Mouse (Mus musculus): ENCODE results near the gene Slc37a4. TPM values are rescaled to one million over a fixed set of nuclear protein-coding genes. Genes with fewer than 3 reads are reported as not detected.

Slc37a4 gene
- polyA plus RNA-seq (2015; fragmentation: Nextera tagmentation; extraction: Ambion mirVana), result 34.4 and 35.6 TPM in 2 replicates

DNA sequence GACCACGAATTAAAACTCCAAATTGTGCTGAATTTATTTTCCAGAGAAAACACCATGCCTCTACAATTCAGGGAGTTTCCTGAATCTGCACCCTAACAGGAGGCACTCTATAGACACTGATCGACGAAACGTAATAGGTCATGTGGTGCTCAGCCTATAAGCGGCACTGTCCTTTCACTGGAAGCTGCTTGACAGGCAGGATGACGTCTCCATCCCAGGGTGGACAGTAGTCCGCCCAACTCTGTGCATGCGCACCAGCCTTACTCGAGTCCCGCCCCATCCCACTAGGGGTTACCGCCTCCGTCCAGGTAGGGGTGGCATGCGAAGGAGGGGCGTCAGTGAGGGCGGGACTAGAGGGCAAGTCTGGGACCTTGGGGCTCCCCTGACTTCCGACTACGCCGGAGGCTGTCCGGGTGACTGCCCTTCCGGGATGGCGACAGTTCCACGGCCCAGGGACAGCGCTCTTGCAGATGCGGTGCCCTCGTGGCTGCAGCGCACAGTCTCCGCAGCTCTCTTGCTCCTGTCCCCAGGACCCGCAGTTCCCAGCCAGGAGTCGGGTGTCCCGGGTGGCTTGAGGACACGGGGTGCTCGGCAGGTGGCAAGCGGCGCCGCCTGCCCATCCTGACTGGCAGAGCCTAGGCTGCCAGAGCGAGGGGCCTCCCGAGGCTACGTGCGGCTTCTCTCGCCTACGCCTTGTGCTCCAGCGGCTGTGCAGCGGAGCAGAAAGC is at the start of gene Slc37a4:
Gene Slc37a4, plus strand, starts transcription at position 169 of the 728 bp plus-strand sequence.
- Histone ChIP-seq H3K27me3 (ENCODE audit: control insufficient read depth, insufficient read depth, low read length) (no peaks in the 10 kb centered on the region), H3K27ac (ENCODE audit: low read length) (peak within 1 kb of the TSS; percentile 92), H3K4me2 (ENCODE audit: low read depth, low read length) (peak within 1 kb of the TSS; percentile 85), H3K9ac (ENCODE audit: low read length) (peak within 1 kb of the TSS; percentile 89), H3K4me3 (replicated peaks; ENCODE audit: low read length) (peak within 1 kb of the TSS; percentile 86), H3K36me3 (ENCODE audit: control insufficient read depth, insufficient read depth, low read length) (peaks cover 12% of the 10 kb centered on the region; the same call in 1 of the 2 replicates), H3K9me3 (replicated peaks; ENCODE audit: control insufficient read depth, low read length) (no peaks in the 10 kb centered on the region), H3K4me1 (ENCODE audit: control insufficient read depth, insufficient read depth, low read length) (peaks cover 12% of the 10 kb centered on the region; the same call in 1 of the 2 replicates)
- WGBS, result under 1% methylated on average over 43 of the region's 43 CpGs
- peak; percentile 98 for ATAC-seq (ENCODE audit: insufficient read depth, low FRiP score)

DNA sequence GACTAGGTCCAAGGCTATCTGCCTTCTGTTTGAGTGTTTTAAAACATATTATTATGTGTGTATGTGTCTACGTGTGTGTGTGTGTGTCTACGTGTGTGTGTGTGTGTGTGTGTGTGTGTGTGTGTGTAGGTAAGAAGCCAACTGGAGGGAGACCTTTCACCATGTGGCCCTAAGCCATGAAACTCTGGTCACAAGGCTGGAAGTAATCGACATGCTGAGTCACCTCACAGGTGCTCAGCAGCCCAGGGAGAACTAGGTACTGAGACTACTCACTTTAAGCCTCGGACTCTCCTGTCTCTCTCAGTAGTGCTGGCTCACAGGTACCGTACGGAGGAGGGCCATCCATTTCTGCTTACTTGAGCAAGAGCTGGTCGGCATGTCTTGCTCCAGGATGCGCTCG is 49.5 kb upstream of the Slc37a4 start:
- H3K4me1 ChIP-seq (ENCODE audit: control insufficient read depth, insufficient read depth, low read length), result peaks cover 12% of the 10 kb centered on the region; the same call in 1 of the 2 replicates
- peaks cover 22% of the 10 kb centered on the region for H3K36me3 ChIP-seq (ENCODE audit: control insufficient read depth, insufficient read depth, low read length)
- 86% methylated on average over 9 of the region's 9 CpGs for WGBS
- H3K9ac ChIP-seq (ENCODE audit: low read length), result no peak overlapping the region
- no peak overlapping the region for H3K4me2 ChIP-seq (ENCODE audit: low read depth, low read length)
- H3K4me3 ChIP-seq (replicated peaks; ENCODE audit: low read length), result no peak overlapping the region
- no peak for ATAC-seq (ENCODE audit: insufficient read depth, low FRiP score)
- H3K27me3 ChIP-seq (ENCODE audit: control insufficient read depth, insufficient read depth, low read length), result no peaks in the 10 kb centered on the region
- no peaks in the 10 kb centered on the region for H3K9me3 ChIP-seq (replicated peaks; ENCODE audit: control insufficient read depth, low read length)
- H3K27ac ChIP-seq (ENCODE audit: low read length), result no peak overlapping the region

DNA sequence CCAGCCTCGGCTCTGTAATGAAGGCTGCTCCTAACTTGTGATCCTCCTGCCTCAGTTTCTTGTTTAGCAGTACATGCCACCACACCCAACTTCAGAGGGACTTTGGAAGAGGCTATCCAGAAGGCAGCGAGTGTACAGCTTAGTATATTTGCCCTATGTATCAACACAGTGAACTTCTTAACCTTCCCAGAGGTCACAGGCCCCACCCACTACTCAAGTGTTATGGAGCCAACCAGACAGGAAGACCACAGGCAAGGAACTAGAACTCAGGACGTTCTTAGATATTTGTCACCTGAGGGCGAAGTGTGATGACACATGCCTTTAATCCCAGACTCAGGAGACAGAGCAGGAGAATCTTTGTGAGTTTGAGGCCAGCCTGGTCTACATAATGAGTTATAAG is 49.0 kb upstream of the Slc37a4 start:
- Histone ChIP-seq H3K27ac (ENCODE audit: low read length) (no peak overlapping the region), H3K4me2 (ENCODE audit: low read depth, low read length) (no peak overlapping the region), H3K9ac (ENCODE audit: low read length) (no peak overlapping the region), H3K36me3 (ENCODE audit: control insufficient read depth, insufficient read depth, low read length) (peaks cover 27% of the 10 kb centered on the region), H3K27me3 (ENCODE audit: control insufficient read depth, insufficient read depth, low read length) (no peaks in the 10 kb centered on the region), H3K9me3 (replicated peaks; ENCODE audit: control insufficient read depth, low read length) (no peaks in the 10 kb centered on the region), H3K4me1 (ENCODE audit: control insufficient read depth, insufficient read depth, low read length) (peaks cover 7% of the 10 kb centered on the region; the same call in 1 of the 2 replicates), H3K4me3 (replicated peaks; ENCODE audit: low read length) (no peak overlapping the region)
- WGBS, result 85% methylated on average over 4 of the region's 4 CpGs
- ATAC-seq (ENCODE audit: insufficient read depth, low FRiP score), result no peak

DNA sequence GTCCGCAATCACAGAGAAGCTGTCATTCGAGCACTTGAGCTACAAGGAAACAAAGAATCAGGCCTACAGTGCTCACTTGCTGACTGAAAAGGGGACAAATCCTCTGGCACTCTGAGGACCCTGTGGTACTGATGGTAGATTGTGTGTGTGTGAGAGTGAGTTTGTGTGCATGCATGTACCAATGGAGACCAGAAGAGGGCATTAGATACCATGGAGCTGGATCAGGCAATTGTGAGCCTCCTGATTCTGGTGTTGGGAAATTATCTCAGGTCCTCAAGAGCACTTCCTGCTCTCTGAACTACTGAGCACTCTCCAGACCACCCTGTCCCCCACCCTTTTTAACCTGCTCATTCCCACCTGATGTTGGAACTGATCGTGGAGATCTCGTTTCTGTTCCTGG is 48.1 kb upstream of the Slc37a4 start:
- Histone ChIP-seq H3K27ac (ENCODE audit: low read length) (no peak overlapping the region), H3K4me3 (replicated peaks; ENCODE audit: low read length) (no peak overlapping the region), H3K9ac (ENCODE audit: low read length) (no peak overlapping the region), H3K4me1 (ENCODE audit: control insufficient read depth, insufficient read depth, low read length) (no peaks in the 10 kb centered on the region; the same call in 1 of the 2 replicates), H3K9me3 (replicated peaks; ENCODE audit: control insufficient read depth, low read length) (no peaks in the 10 kb centered on the region), H3K4me2 (ENCODE audit: low read depth, low read length) (no peak overlapping the region), H3K36me3 (ENCODE audit: control insufficient read depth, insufficient read depth, low read length) (peaks cover 35% of the 10 kb centered on the region), H3K27me3 (ENCODE audit: control insufficient read depth, insufficient read depth, low read length) (no peaks in the 10 kb centered on the region)
- WGBS, result 94% methylated on average over 4 of the region's 4 CpGs
- no peak for ATAC-seq (ENCODE audit: insufficient read depth, low FRiP score)

DNA sequence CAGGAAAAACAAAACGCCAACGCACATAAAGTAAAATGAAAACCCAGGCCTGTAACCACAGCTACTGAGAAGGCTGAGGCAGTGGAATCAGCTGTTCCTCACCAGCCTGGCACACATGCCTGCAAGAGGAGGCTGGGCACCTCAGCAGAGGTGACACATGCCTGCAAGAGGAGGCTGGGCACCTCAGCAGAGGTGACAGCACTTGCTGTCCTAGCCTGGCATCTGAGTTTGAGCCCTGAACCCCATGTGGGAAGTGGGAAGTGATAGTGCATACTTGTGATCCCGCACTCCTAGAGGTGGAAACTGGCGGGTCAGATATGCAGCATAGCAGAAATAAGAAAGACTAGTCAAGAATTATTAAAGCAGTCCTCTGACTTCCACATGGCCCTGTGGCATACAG is 45.3 kb upstream of the Slc37a4 start:
- Histone ChIP-seq H3K27me3 (ENCODE audit: control insufficient read depth, insufficient read depth, low read length) (no peaks in the 10 kb centered on the region), H3K36me3 (ENCODE audit: control insufficient read depth, insufficient read depth, low read length) (peaks cover 58% of the 10 kb centered on the region), H3K4me2 (ENCODE audit: low read depth, low read length) (no peak overlapping the region)

DNA sequence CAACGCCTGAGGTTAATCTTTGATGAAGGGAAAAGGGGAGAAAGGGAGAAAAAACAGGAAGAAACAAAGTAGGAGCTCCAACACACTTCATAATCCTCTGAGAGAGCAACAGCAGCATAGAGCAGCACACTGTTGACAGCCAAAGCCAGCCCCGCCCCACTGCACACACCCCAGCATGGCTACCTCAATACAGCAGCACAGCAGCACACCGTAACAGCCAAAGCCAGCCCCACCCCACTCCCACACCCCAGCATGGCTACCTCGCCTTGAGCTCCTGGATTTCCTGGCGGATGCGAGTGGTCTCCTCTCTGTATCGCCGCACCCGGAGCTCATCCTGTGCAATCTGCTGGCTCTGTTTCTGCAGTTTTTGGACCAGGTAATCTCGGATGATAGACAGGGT is 44.3 kb upstream of the Slc37a4 start:
- whole genome bisulfite sequencing, result 85% methylated on average over 10 of the region's 10 CpGs
- no peak for ATAC-seq (ENCODE audit: insufficient read depth, low FRiP score)
- H3K4me1 ChIP-seq (ENCODE audit: control insufficient read depth, insufficient read depth, low read length), result no peaks in the 10 kb centered on the region

More for the DNA sequence above, 45.3 kb upstream of the Slc37a4 start:
- no peak overlapping the region for H3K27ac ChIP-seq (ENCODE audit: low read length)
- 92% methylated on average over 4 of the region's 4 CpGs for WGBS
- no peak overlapping the region for H3K4me3 ChIP-seq (replicated peaks; ENCODE audit: low read length)
- no peak for ATAC-seq (ENCODE audit: insufficient read depth, low FRiP score)
- no peak overlapping the region for H3K9ac ChIP-seq (ENCODE audit: low read length)
- H3K9me3 ChIP-seq (replicated peaks; ENCODE audit: control insufficient read depth, low read length), result no peaks in the 10 kb centered on the region
- H3K4me1 ChIP-seq (ENCODE audit: control insufficient read depth, insufficient read depth, low read length), result no peaks in the 10 kb centered on the region

DNA sequence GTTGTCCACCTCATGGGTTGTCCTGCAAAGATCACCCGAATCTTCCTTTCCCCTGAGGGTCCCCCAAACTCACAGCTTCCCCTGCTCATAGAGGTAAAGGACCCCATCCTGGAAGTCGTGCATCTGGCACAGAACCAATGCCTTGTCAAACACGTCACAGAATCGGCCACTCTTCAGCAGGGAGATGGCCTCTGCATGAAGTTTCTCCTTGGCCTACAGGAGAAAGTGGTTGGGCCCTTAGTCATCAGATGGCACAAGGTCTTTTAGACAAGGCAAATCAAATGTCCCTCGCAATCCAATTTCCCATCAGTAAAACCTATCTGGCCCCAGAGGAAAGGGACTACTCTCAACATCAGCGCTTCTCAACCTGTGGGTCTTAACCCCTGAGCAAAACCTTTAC is 43.5 kb upstream of the Slc37a4 start:
- peaks cover 66% of the 10 kb centered on the region for H3K36me3 ChIP-seq (ENCODE audit: control insufficient read depth, insufficient read depth, low read length)
- whole genome bisulfite sequencing, result 86% methylated on average over 6 of the region's 6 CpGs
- no peak for ATAC-seq (ENCODE audit: insufficient read depth, low FRiP score)
- H3K27ac ChIP-seq (ENCODE audit: low read length), result no peak overlapping the region
- no peaks in the 10 kb centered on the region for H3K9me3 ChIP-seq (replicated peaks; ENCODE audit: control insufficient read depth, low read length)
- no peak overlapping the region for H3K9ac ChIP-seq (ENCODE audit: low read length)
- H3K4me3 ChIP-seq (replicated peaks; ENCODE audit: low read length), result no peak overlapping the region
- H3K4me2 ChIP-seq (ENCODE audit: low read depth, low read length), result no peak overlapping the region
- no peaks in the 10 kb centered on the region for H3K27me3 ChIP-seq (ENCODE audit: control insufficient read depth, insufficient read depth, low read length)
- H3K4me1 ChIP-seq (ENCODE audit: control insufficient read depth, insufficient read depth, low read length), result no peaks in the 10 kb centered on the region

More for the DNA sequence above, 44.3 kb upstream of the Slc37a4 start:
- Histone ChIP-seq H3K27ac (ENCODE audit: low read length) (no peak overlapping the region), H3K4me2 (ENCODE audit: low read depth, low read length) (no peak overlapping the region), H3K9me3 (replicated peaks; ENCODE audit: control insufficient read depth, low read length) (no peaks in the 10 kb centered on the region), H3K4me3 (replicated peaks; ENCODE audit: low read length) (no peak overlapping the region), H3K9ac (ENCODE audit: low read length) (no peak overlapping the region), H3K36me3 (ENCODE audit: control insufficient read depth, insufficient read depth, low read length) (peaks cover 65% of the 10 kb centered on the region), H3K27me3 (ENCODE audit: control insufficient read depth, insufficient read depth, low read length) (no peaks in the 10 kb centered on the region)

DNA sequence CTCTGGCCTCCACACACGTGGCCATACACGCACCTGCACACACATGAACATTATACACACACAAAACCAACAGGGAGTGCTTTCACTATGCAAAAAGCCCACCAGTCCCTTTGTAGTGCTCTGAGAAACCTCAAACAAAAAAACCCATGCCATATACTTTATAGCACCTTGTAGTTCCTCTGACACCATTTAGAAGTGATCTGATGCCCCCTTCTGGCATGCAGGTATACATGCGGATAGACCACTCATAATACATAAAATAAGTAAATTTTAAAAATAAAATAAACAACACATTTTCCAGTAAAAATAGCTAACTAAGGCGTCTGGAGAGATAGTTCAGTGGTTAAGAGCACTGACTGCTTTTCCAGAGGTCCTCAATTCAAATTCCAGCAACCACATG is 39.4 kb upstream of the Slc37a4 start:
- Histone ChIP-seq H3K9ac (ENCODE audit: low read length) (no peak overlapping the region), H3K27me3 (ENCODE audit: control insufficient read depth, insufficient read depth, low read length) (no peaks in the 10 kb centered on the region), H3K36me3 (ENCODE audit: control insufficient read depth, insufficient read depth, low read length) (peaks cover 57% of the 10 kb centered on the region), H3K27ac (ENCODE audit: low read length) (no peak overlapping the region), H3K4me2 (ENCODE audit: low read depth, low read length) (no peak overlapping the region), H3K4me1 (ENCODE audit: control insufficient read depth, insufficient read depth, low read length) (peaks cover 8% of the 10 kb centered on the region), H3K9me3 (replicated peaks; ENCODE audit: control insufficient read depth, low read length) (no peaks in the 10 kb centered on the region), H3K4me3 (replicated peaks; ENCODE audit: low read length) (no peak overlapping the region)
- ATAC-seq (ENCODE audit: insufficient read depth, low FRiP score), result no peak
- WGBS, result 69% methylated on average over 4 of the region's 4 CpGs

DNA sequence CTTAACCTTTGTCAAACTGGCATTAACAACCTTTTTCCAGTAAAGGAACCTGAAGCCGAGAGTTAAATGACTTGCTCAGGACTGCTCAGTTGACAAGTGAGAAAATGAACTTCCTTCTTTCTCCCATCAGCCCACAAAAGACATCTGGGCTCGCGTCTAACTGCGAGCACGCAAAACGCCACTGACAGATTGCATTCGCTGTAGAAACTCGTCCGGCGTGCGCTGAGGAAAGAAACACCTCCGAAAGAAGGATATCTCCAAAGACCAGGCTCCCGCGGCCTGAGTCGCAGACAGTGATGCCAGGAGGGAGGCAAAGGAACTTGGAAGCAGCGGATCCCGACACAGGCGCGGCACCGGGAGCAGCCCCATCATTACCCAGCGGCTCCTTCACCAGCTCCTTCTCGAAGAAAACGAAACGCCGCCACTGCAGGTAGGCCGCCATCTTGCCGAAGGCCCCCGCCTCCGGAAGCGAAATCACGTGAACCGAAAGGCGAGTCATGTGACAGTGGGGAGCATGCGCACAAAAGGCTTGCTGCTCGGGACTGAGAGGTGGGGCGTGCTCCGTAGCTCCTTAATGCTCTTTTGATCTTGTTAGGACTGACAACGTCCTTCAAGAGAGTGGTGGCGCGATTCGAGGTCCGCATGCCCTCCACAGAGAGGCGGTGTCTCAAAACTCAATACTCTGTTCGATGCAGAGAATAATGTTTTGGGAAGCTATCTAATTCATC is 35.3 kb upstream of the Slc37a4 start, which contains the start of gene Vps11:
Gene Vps11, minus strand, starts transcription at position 481 of the 728 bp plus-strand sequence.
- under 1% methylated on average over 44 of the region's 44 CpGs for WGBS
- Histone ChIP-seq H3K36me3 (ENCODE audit: control insufficient read depth, insufficient read depth, low read length) (peaks cover 22% of the 10 kb centered on the region), H3K9ac (ENCODE audit: low read length) (peak within 1 kb of the TSS; percentile 80), H3K4me2 (ENCODE audit: low read depth, low read length) (peak within 1 kb of the TSS; percentile 78), H3K4me3 (replicated peaks; ENCODE audit: low read length) (peak within 1 kb of the TSS; percentile 81), H3K27ac (ENCODE audit: low read length) (peak within 1 kb of the TSS; percentile 72), H3K27me3 (ENCODE audit: control insufficient read depth, insufficient read depth, low read length) (no peaks in the 10 kb centered on the region), H3K9me3 (replicated peaks; ENCODE audit: control insufficient read depth, low read length) (no peaks in the 10 kb centered on the region), H3K4me1 (ENCODE audit: control insufficient read depth, insufficient read depth, low read length) (peaks cover 8% of the 10 kb centered on the region)
- peak; percentile 94 for ATAC-seq (ENCODE audit: insufficient read depth, low FRiP score)

Data from stomach, embryonic 16.5 days (tissue).